Mouse (Mus musculus): ENCODE results near the gene Gstt4.

DNA sequence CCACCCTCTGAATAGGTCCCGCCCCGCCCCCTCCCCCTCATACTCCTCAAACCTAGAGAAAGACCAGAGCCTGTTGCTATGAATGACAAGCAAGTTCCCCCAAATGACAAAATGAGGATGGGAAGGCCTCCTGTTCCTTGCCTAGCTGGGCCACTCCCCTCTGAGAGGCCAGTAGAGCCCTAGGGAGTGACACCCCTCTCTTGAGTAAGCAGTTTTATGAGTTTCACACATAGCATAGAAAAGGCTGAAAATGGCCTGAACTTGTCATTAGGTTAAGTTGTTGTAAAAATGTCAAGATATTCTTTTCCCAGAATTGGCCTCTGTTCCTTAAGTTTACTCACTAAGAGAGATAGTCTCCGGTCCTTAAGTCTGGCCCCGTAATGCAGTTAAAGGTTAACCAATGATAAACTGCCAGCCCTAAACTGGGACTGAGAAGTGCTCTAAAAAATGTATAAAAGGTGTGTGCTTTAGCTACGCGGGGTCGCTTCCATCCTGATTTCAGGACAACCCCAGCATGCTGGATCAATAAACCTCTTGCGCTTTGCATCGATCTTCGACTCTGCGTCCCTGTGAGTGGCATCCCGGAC, 30.3 kb upstream of the Gstt4 start:
- TF ChIP-seq CTCF (IDR thresholded peaks at IDR 0.05; ENCODE audit: control insufficient read depth, insufficient read depth, insufficient read length) (no peak), CEBPB (IDR thresholded peaks at IDR 0.05; ENCODE audit: low read depth) (no peak), MAX (IDR thresholded peaks at IDR 0.05) (no peak), MYOD1 (IDR thresholded peaks at IDR 0.05; ENCODE audit: control insufficient read depth, insufficient read length, low read depth) (no peak), USF1 (IDR thresholded peaks at IDR 0.05; ENCODE audit: low read depth) (no peak), FOSL1 (IDR thresholded peaks at IDR 0.05; ENCODE audit: insufficient read depth, low read length, poor library complexity, severe bottlenecking) (no peak)

Data from C2C12 (cell line).